Mouse (Mus musculus): ENCODE data around the gene Hsd17b13. TPM values are rescaled to one million over a fixed set of nuclear protein-coding genes. Genes with fewer than 3 reads are reported as not detected.
A peak's percentile ranks its signal among the peaks of the same experiment; 100 is the strongest.

Gene Hsd17b13
- total RNA-seq, 1 experiment from 2014 or later, result 81.6 TPM

GRCm38 (mm10) chr5:103923101-103923500 lies 54.1 kb downstream of the Hsd17b13 start:
- peak; percentile 22 for DNase-seq

GRCm38 (mm10) chr5:103922436-103922835 lies 54.8 kb downstream of the Hsd17b13 start:
- DNase-seq, result no peak

GRCm38 (mm10) chr5:103919497-103919896 lies 57.7 kb downstream of the Hsd17b13 start:
- DNase-seq, result no peak

- DNase-seq, result no peak
Observed at GRCm38 (mm10) chr5:103918233-103918632, 59.0 kb downstream of the Hsd17b13 start.

- no peak for DNase-seq
Observed at GRCm38 (mm10) chr5:103917357-103917895, 59.8 kb downstream of the Hsd17b13 start.

- no peak for DNase-seq
Observed at GRCm38 (mm10) chr5:103916595-103917356, 60.4 kb downstream of the Hsd17b13 start.

GRCm38 (mm10) chr5:103914335-103915226 lies 62.6 kb downstream of the Hsd17b13 start:
- DNase-seq, result no peak

GRCm38 (mm10) chr5:103913150-103913549 lies 64.1 kb downstream of the Hsd17b13 start:
- no peak for DNase-seq

GRCm38 (mm10) chr5:103911555-103911954 lies 65.7 kb downstream of the Hsd17b13 start:
- no peak for DNase-seq

- DNase-seq, result peak; percentile 93
Observed at GRCm38 (mm10) chr5:103910748-103911409, 66.3 kb downstream of the Hsd17b13 start, which contains the start of gene Klhl8. Gene Klhl8 (minus strand): TSS chr5:103911259.

- no peak for DNase-seq
Observed at GRCm38 (mm10) chr5:103910156-103910555, 67.1 kb downstream of the Hsd17b13 start.

GRCm38 (mm10) chr5:103909466-103909865 lies 67.7 kb downstream of the Hsd17b13 start:
- no peak for DNase-seq

- DNase-seq, result no peak
Observed at GRCm38 (mm10) chr5:103908851-103909250, 68.4 kb downstream of the Hsd17b13 start.

- DNase-seq, result no peak
Observed at GRCm38 (mm10) chr5:103907844-103908243, 69.4 kb downstream of the Hsd17b13 start.

- no peak for DNase-seq
Observed at GRCm38 (mm10) chr5:103906173-103906572, 71.0 kb downstream of the Hsd17b13 start.

Other genes starting within 250 kb of the Hsd17b13 start
- gene Klhl8, start 66.2 kb downstream of the Hsd17b13 start, total RNA-seq (2021), result 14.0 and 16.2 TPM in 2 replicates
- gene Hsd17b11, start 44.5 kb upstream of the Hsd17b13 start, total RNA-seq (2021), result 51.0 and 60.5 TPM in 2 replicates
- gene Nudt9, start 68.9 kb upstream of the Hsd17b13 start, total RNA-seq (2021), result 56.5 and 60.0 TPM in 2 replicates
- gene Gm17660, start 100.2 kb upstream of the Hsd17b13 start, total RNA-seq (2021), result not detected in 2 replicates
- 113 and 137 TPM in 2 replicates for gene Sparcl1, start 136.3 kb upstream of the Hsd17b13 start, total RNA-seq (2021)
- not detected in 2 replicates for gene Dspp, start 193.3 kb upstream of the Hsd17b13 start, total RNA-seq (2021)
- gene Dmp1, start 225.2 kb upstream of the Hsd17b13 start, total RNA-seq (2021), result not detected in 2 replicates